Mouse (Mus musculus): ENCODE results near the gene Olfr461.
"Not testable (repeated sequence)": the region's sequence is repeated elsewhere in the genome, so short reads cannot be mapped to it uniquely, and the experiment has no call there.

Olfr461 gene

GRCm38 (mm10) chr6:40554950-40555349 is at the start of gene Olfr461:
Olfr461 (minus strand) TSS chr6:40555050.
- no peak for DNase-seq

GRCm38 (mm10) chr6:40598546-40598945 is 43.7 kb upstream of the Olfr461 start:
- not testable (repeated sequence) for DNase-seq

- DNase-seq: no peak
Observed at GRCm38 (mm10) chr6:40594804-40595550, 40.1 kb upstream of the Olfr461 start.

- no peak for DNase-seq
Observed at GRCm38 (mm10) chr6:40588346-40588745, 33.5 kb upstream of the Olfr461 start.

- DNase-seq: no peak
Observed at GRCm38 (mm10) chr6:40585645-40586044, 30.8 kb upstream of the Olfr461 start, which contains the start of gene Clec5a. Clec5a (minus strand) TSS chr6:40585821.

- DNase-seq: no peak
Observed at GRCm38 (mm10) chr6:40584336-40584735, 29.5 kb upstream of the Olfr461 start.

- no peak for DNase-seq
Observed at GRCm38 (mm10) chr6:40576305-40576704, 21.5 kb upstream of the Olfr461 start.

GRCm38 (mm10) chr6:40573618-40574017 is 18.8 kb upstream of the Olfr461 start:
- DNase-seq: no peak

GRCm38 (mm10) chr6:40569187-40569586 is 14.3 kb upstream of the Olfr461 start, which contains the start of gene Olfr460:
Olfr460 (plus strand) TSS chr6:40569487.
- no peak for DNase-seq

GRCm38 (mm10) chr6:40544690-40545089 is 10.2 kb downstream of the Olfr461 start:
- DNase-seq: no peak

GRCm38 (mm10) chr6:40519408-40519807 is 35.4 kb downstream of the Olfr461 start, which contains the start of gene Prss37:
Prss37 (minus strand) TSS chr6:40519508.
- DNase-seq: no peak

GRCm38 (mm10) chr6:40493229-40493628 is 61.6 kb downstream of the Olfr461 start, which contains the start of gene Tas2r108:
Tas2r108 (plus strand) TSS chr6:40493529.
- DNase-seq: no peak
